Mouse (Mus musculus) midbrain, embryonic 14.5 days (tissue): ENCODE measurements at regions not wholly inside any gene's neighbourhood (a gene's known extent, or its start where the extent isn't known, plus 50 kb on each side); places are given as distances from the start of the nearest gene placed in this dataset.

Experiments
- ATAC-seq: fragments of 200-750 bp; cut with Nextera tagmentation; 2 replicates; pipeline ENCODE4 v1.8.0; 2017; ENCODE audit warnings: moderate number of reproducible peaks, moderate library complexity; ENCODE audit not compliant: low FRiP score, low TSS enrichment
- DNase-seq: peaks from one replicate; pipeline ENCODE4 v3.0.0-alpha.2; 2015
- H3K27ac ChIP-seq: fragments of 300-500 bp; sonication (generic); replicated peaks from 2 replicates; pipeline ENCODE4 v1.5.1; 2014; ENCODE audit warnings: mild to moderate bottlenecking, low read depth, low read length, moderate library complexity
- H3K27me3 ChIP-seq: fragments of 300-500 bp; sonication (generic); 2 replicates; pipeline ENCODE4 v1.6.1; 2014; ENCODE audit warnings: low read length, control low read depth, mixed read lengths; ENCODE audit not compliant: control insufficient read depth, insufficient read depth
- H3K36me3 ChIP-seq: fragments of 300-500 bp; sonication (generic); 2 replicates; pipeline ENCODE4 v1.6.1; 2014; ENCODE audit warnings: low read length, control low read depth; ENCODE audit not compliant: control insufficient read depth, insufficient read depth
- H3K4me1 ChIP-seq: fragments of 300-500 bp; sonication (generic); 2 replicates; pipeline ENCODE4 v1.6.1; 2014; ENCODE audit warnings: mild to moderate bottlenecking, antibody characterized with exemption, low read length, control low read depth; ENCODE audit not compliant: control insufficient read depth, insufficient read depth
- H3K4me2 ChIP-seq: fragments of 300-500 bp; sonication (generic); 2 replicates; pipeline ENCODE4 v1.6.1; 2014; ENCODE audit warnings: mild to moderate bottlenecking, low read length, moderate library complexity
- H3K4me3 ChIP-seq: fragments of 300-500 bp; sonication (generic); replicated peaks from 2 replicates; pipeline ENCODE4 v1.5.1; 2014; ENCODE audit warnings: low read depth, low read length
- H3K9ac ChIP-seq: fragments of 300-500 bp; sonication (generic); replicated peaks from 2 replicates; pipeline ENCODE4 v1.6.1; 2014; ENCODE audit warnings: mild to moderate bottlenecking, low read length, moderate library complexity
- H3K9me3 ChIP-seq: fragments of 300-500 bp; sonication (generic); 2 replicates; pipeline ENCODE4 v1.6.1; 2016; ENCODE audit warnings: low read length, control low read depth, mixed read lengths; ENCODE audit not compliant: control insufficient read depth
- WGBS: fragments of 180-500 bp; shearing (Covaris S2); extraction: QIAGEN DNeasy Blood & Tissue Kit; methylation state at CpG from one replicate; pipeline ENCODE4 v1.1.7; 2014; 5-methylcytosine and 5-hydroxymethylcytosine counted together

- Histone ChIP-seq H3K4me2 (no peak overlapping the region), H3K36me3 (no peaks in the 10 kb centered on the region), H3K4me3 (no peak overlapping the region), H3K9ac (no peak overlapping the region), H3K4me1 (peaks cover 10% of the 10 kb centered on the region), H3K9me3 (no peaks in the 10 kb centered on the region), H3K27me3 (no peaks in the 10 kb centered on the region), H3K27ac (no peak overlapping the region)
- DNase-seq (no peak), ATAC-seq (no peak)
- WGBS, result 87% methylated on average over 3 of the region's 3 CpGs
Observed at GRCm38 (mm10) chr9:101413071-101413633, 161.6 kb upstream of the Ppp2r3a start.

GRCm38 (mm10) chr9:101411951-101412350 is 160.4 kb upstream of the Ppp2r3a start:
- Histone ChIP-seq H3K27ac (peak overlapping the region; percentile 14), H3K4me3 (no peak overlapping the region), H3K4me2 (no peak overlapping the region), H3K27me3 (no peaks in the 10 kb centered on the region), H3K9me3 (no peaks in the 10 kb centered on the region), H3K4me1 (peaks cover 20% of the 10 kb centered on the region), H3K9ac (no peak overlapping the region), H3K36me3 (no peaks in the 10 kb centered on the region)
- no peak for DNase-seq
- 89% methylated on average over 3 of the region's 3 CpGs for WGBS
- no peak for ATAC-seq

GRCm38 (mm10) chr9:101411532-101411880 is 159.9 kb upstream of the Ppp2r3a start:
- 54% methylated on average over 5 of the region's 5 CpGs for WGBS
- Histone ChIP-seq H3K9me3 (no peaks in the 10 kb centered on the region), H3K27ac (peak overlapping the region; percentile 14), H3K27me3 (no peaks in the 10 kb centered on the region), H3K36me3 (no peaks in the 10 kb centered on the region), H3K9ac (no peak overlapping the region), H3K4me2 (no peak overlapping the region), H3K4me3 (no peak overlapping the region), H3K4me1 (peaks cover 24% of the 10 kb centered on the region)
- DNase-seq (peak; percentile 52), ATAC-seq (no peak)

- DNase-seq, result no peak
Observed at GRCm38 (mm10) chr9:101410783-101411531, 159.4 kb upstream of the Ppp2r3a start.

GRCm38 (mm10) chr9:101410348-101410747 is 158.8 kb upstream of the Ppp2r3a start:
- no peaks in the 10 kb centered on the region for H3K9me3 ChIP-seq
- no peak for ATAC-seq
- H3K4me2 ChIP-seq, result no peak overlapping the region
- WGBS, result 76% methylated on average over 3 of the region's 3 CpGs
- H3K27ac ChIP-seq, result no peak overlapping the region
- peaks cover 27% of the 10 kb centered on the region for H3K4me1 ChIP-seq
- DNase-seq, result no peak
- no peak overlapping the region for H3K9ac ChIP-seq
- no peak overlapping the region for H3K4me3 ChIP-seq
- H3K36me3 ChIP-seq, result no peaks in the 10 kb centered on the region
- no peaks in the 10 kb centered on the region for H3K27me3 ChIP-seq

More at GRCm38 (mm10) chr9:101410783-101411531, 159.4 kb upstream of the Ppp2r3a start:
- H3K9ac ChIP-seq, result no peak overlapping the region
- 67% methylated on average over 21 of the region's 21 CpGs for WGBS
- no peak overlapping the region for H3K4me3 ChIP-seq
- no peak for ATAC-seq
- no peaks in the 10 kb centered on the region for H3K9me3 ChIP-seq
- H3K27me3 ChIP-seq, result no peaks in the 10 kb centered on the region
- no peaks in the 10 kb centered on the region for H3K36me3 ChIP-seq
- H3K4me1 ChIP-seq, result peaks cover 27% of the 10 kb centered on the region
- H3K4me2 ChIP-seq, result no peak overlapping the region
- H3K27ac ChIP-seq, result peak overlapping the region; percentile 14; the same call in 1 of the 2 replicates

GRCm38 (mm10) chr9:101408116-101408515 is 156.5 kb upstream of the Ppp2r3a start:
- H3K9me3 ChIP-seq, result no peaks in the 10 kb centered on the region
- no peak overlapping the region for H3K4me2 ChIP-seq
- 98% methylated on average over 1 of the region's 1 CpGs for WGBS
- H3K36me3 ChIP-seq, result no peaks in the 10 kb centered on the region
- no peaks in the 10 kb centered on the region for H3K27me3 ChIP-seq
- H3K9ac ChIP-seq, result no peak overlapping the region
- ATAC-seq (no peak), DNase-seq (no peak)
- H3K27ac ChIP-seq, result peak overlapping the region; percentile 91
- no peak overlapping the region for H3K4me3 ChIP-seq
- peaks cover 32% of the 10 kb centered on the region for H3K4me1 ChIP-seq

GRCm38 (mm10) chr9:101407141-101407540 is 155.5 kb upstream of the Ppp2r3a start:
- Histone ChIP-seq H3K36me3 (no peaks in the 10 kb centered on the region), H3K4me2 (peak overlapping the region; percentile 9; the same call in 1 of the 2 replicates), H3K9me3 (no peaks in the 10 kb centered on the region), H3K9ac (no peak overlapping the region), H3K27ac (peak overlapping the region; percentile 91), H3K4me3 (no peak overlapping the region), H3K27me3 (no peaks in the 10 kb centered on the region), H3K4me1 (peaks cover 33% of the 10 kb centered on the region)
- WGBS, result 24% methylated on average over 5 of the region's 5 CpGs
- ATAC-seq, result peak; percentile 76; the same call in 1 of the 2 replicates
- DNase-seq, result peak; percentile 89

GRCm38 (mm10) chr9:101404441-101405081 is 153.0 kb upstream of the Ppp2r3a start:
- no peak overlapping the region for H3K4me2 ChIP-seq
- no peak overlapping the region for H3K4me3 ChIP-seq
- WGBS, result 34% methylated on average over 13 of the region's 13 CpGs
- no peaks in the 10 kb centered on the region for H3K27me3 ChIP-seq
- no peaks in the 10 kb centered on the region for H3K36me3 ChIP-seq
- DNase-seq (peak; percentile 79), ATAC-seq (peak; percentile 62; the same call in 1 of the 2 replicates)
- peak overlapping the region; percentile 70 for H3K27ac ChIP-seq
- H3K9me3 ChIP-seq, result no peaks in the 10 kb centered on the region
- H3K4me1 ChIP-seq, result peaks cover 23% of the 10 kb centered on the region
- no peak overlapping the region for H3K9ac ChIP-seq
